15 mouse cellular contexts compared by ENCODE assay signal in the genomic region with DNA sequence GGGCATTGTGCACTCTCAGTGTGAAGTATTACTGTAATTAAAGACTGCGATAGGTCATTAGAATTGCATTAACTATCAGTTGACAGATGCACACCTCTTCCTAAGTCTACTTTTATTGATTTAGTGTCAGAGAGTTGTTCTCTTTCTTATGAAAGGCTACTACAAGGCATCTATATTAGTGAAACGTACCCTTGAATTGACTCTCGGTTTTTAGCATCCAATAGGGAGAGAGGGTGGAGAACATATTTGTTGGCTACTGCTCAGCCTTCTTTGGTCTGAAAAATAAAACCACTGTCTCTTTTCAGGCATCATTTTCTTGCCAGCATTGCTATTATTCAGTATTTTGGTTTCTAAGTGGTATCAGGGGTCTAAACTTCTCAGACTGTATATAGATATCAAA. TPM values are rescaled to one million over a fixed set of nuclear protein-coding genes. Genes with fewer than 3 reads are reported as not detected.
DNase-seq lines count a peak whose midpoint lies in the region; ATAC-seq and TF ChIP-seq lines count a peak whose summit lies in the region.
"Had no signal": no experiment of that assay in that cellular context is flagged by ENCODE, and none has a peak within 500 bp of the region (broad histone marks: within the 10 kb centered on the region; RNA-seq: fewer than 3 reads in every experiment).

No protein-coding gene starts in this region.

- peak overlapping the region; percentile 59 for H3K4me3 ChIP-seq in cerebellum, adult 2 months (replicated peaks; ENCODE audit: insufficient read depth, low read depth, low read length)
- H3K4me3 ChIP-seq in forebrain, embryonic 11.5 days (ENCODE audit: low read depth, low read length) = peak overlapping the region; percentile 18; the same call in 1 of the 2 replicates
- H3K4me3 ChIP-seq in hindbrain, embryonic 15.5 days = peak overlapping the region; percentile 39
- peak overlapping the region; percentile 73 for H3K4me3 ChIP-seq in midbrain, postnatal 0 days (ENCODE audit: low read depth, low read length)

- WGBS in cerebellum, adult 2 months = 2% methylated on average over 3 of the region's 3 CpGs
- 27% methylated on average over 3 of the region's 3 CpGs for WGBS in forebrain, embryonic 11.5 days
- 16% methylated on average over 3 of the region's 3 CpGs for WGBS in hindbrain, embryonic 15.5 days
- 17% methylated on average over 3 of the region's 3 CpGs for WGBS in midbrain, postnatal 0 days

- no peak overlapping the region for H3K9ac ChIP-seq in forebrain, embryonic 11.5 days (ENCODE audit: low read length)
- H3K9ac ChIP-seq in hindbrain, embryonic 15.5 days = peak overlapping the region; percentile 4; the same call in 1 of the 2 replicates
- H3K9ac ChIP-seq in midbrain, postnatal 0 days (replicated peaks; ENCODE audit: low read length, poor library complexity, severe bottlenecking) = peak overlapping the region; percentile 9; the same call in 1 of the 2 replicates

- no peaks in the 10 kb centered on the region for H3K9me3 ChIP-seq in forebrain, embryonic 11.5 days (ENCODE audit: control insufficient read depth, low read length)
- H3K9me3 ChIP-seq in hindbrain, embryonic 15.5 days = no peaks in the 10 kb centered on the region
- H3K9me3 ChIP-seq in midbrain, postnatal 0 days (ENCODE audit: low read length) = no peaks in the 10 kb centered on the region

- no peak for TF ChIP-seq POLR2A in cerebellum, adult 2 months (IDR thresholded peaks at IDR 0.05; ENCODE audit: borderline replicate concordance, insufficient read depth, low read length)

- TF ChIP-seq CTCF in cerebellum, adult 2 months (IDR thresholded peaks at IDR 0.05; ENCODE audit: borderline replicate concordance, insufficient read depth, low read depth, low read length) = no peak
- no peak for TF ChIP-seq CTCF in midbrain, postnatal 0 days (IDR thresholded peaks at IDR 0.05)

- peaks cover 3% of the 10 kb centered on the region; the same call in 1 of the 2 replicates for H3K4me1 ChIP-seq in cerebellum, adult 2 months (ENCODE audit: control insufficient read depth, insufficient read depth, low read length)
- peaks cover 2% of the 10 kb centered on the region; the same call in 1 of the 2 replicates for H3K4me1 ChIP-seq in forebrain, embryonic 11.5 days (replicated peaks; ENCODE audit: control insufficient read depth, insufficient read depth, low read length)
- H3K4me1 ChIP-seq in hindbrain, embryonic 15.5 days (replicated peaks) = peaks cover 12% of the 10 kb centered on the region
- no peaks in the 10 kb centered on the region for H3K4me1 ChIP-seq in midbrain, postnatal 0 days (ENCODE audit: insufficient read depth, low read length)

- intact Hi-C loops in heart, postnatal 25 days (cut with DNase I) = no loop called here

- no peak for ATAC-seq in forebrain, embryonic 11.5 days (replicated peaks; ENCODE audit: low FRiP score)
- no peak for ATAC-seq in hindbrain, embryonic 15.5 days (ENCODE audit: low FRiP score, low read depth)
- no peak for ATAC-seq in midbrain, postnatal 0 days (ENCODE audit: low FRiP score)
- ATAC-seq: activated CD4-positive, CD25-positive, alpha-beta regulatory T cell, adult 4 months had no signal

- no peaks in the 10 kb centered on the region for H3K36me3 ChIP-seq in forebrain, embryonic 11.5 days (ENCODE audit: control insufficient read depth, insufficient read depth, low read length)
- no peaks in the 10 kb centered on the region for H3K36me3 ChIP-seq in hindbrain, embryonic 15.5 days
- no peaks in the 10 kb centered on the region for H3K36me3 ChIP-seq in midbrain, postnatal 0 days (ENCODE audit: insufficient read depth, low read length)

- H3K27ac ChIP-seq in cerebellum, adult 2 months (ENCODE audit: insufficient read depth, low read length) = no peak overlapping the region
- no peak overlapping the region for H3K27ac ChIP-seq in forebrain, embryonic 11.5 days (ENCODE audit: low read depth, low read length)
- H3K27ac ChIP-seq in hindbrain, embryonic 15.5 days (replicated peaks) = peak overlapping the region; percentile 69
- H3K27ac ChIP-seq in midbrain, postnatal 0 days (ENCODE audit: low read depth, low read length) = 0 out of 2 replicates have a peak overlapping the region, but pooled peaks have one; percentile 2

- no peaks in the 10 kb centered on the region for H3K27me3 ChIP-seq in cerebellum, adult 2 months (ENCODE audit: control insufficient read depth, insufficient read depth, low read length)
- H3K27me3 ChIP-seq in forebrain, embryonic 11.5 days (ENCODE audit: control insufficient read depth, insufficient read depth, low read length) = no peaks in the 10 kb centered on the region
- no peaks in the 10 kb centered on the region for H3K27me3 ChIP-seq in hindbrain, embryonic 15.5 days
- H3K27me3 ChIP-seq in midbrain, postnatal 0 days (ENCODE audit: insufficient read depth, low read length) = no peaks in the 10 kb centered on the region
- H3K27me3 ChIP-seq: CH12.LX had no signal

- DNase-seq in cerebellum, adult 2 months = peak in 1 of 2 experiments; percentile 58
- no peak for DNase-seq in cerebellum, adult 18-20 months
- no peak for DNase-seq in forebrain, embryonic 11.5 days (ENCODE audit: low spot score)
- DNase-seq in midbrain, postnatal 0 days (ENCODE audit: low spot score) = peak; percentile 14
- DNase-seq in frontal cortex, postnatal 10 days (ENCODE audit: low spot score in 2 of 2) = no peak
- DNase-seq in adipocyte (ENCODE audit: low spot score) = no peak
- DNase-seq in heart, postnatal 25 days (ENCODE audit: low spot score) = no peak
- DNase-seq: thymus, adult 2 months had no signal

- H3K4me2 ChIP-seq in forebrain, embryonic 11.5 days (ENCODE audit: low read depth, low read length, severe bottlenecking) = peak overlapping the region; percentile 8; the same call in 1 of the 2 replicates
- peak overlapping the region; percentile 43 for H3K4me2 ChIP-seq in hindbrain, embryonic 15.5 days
- peak overlapping the region; percentile 44 for H3K4me2 ChIP-seq in midbrain, postnatal 0 days (ENCODE audit: low read depth, low read length, poor library complexity, severe bottlenecking)
- H3K4me2 ChIP-seq: liver, embryonic 11.5 days had no signal

RNA-seq across cellular contexts. Expression of a gene that starts 2.5 kb away (rescaled TPM):
- polyA plus RNA-seq in cerebellum, adult 2 months (2012; rRNA removed) = 20.7 and 24.7 TPM in 2 replicates
- 9.6 and 9.8 TPM in 2 replicates for polyA plus RNA-seq in forebrain, embryonic 11.5 days (2014; fragmentation: Nextera tagmentation; extraction: Ambion mirVana)
- 18.3 and 21.1 TPM in 2 replicates for polyA plus RNA-seq in hindbrain, embryonic 15.5 days (2015; fragmentation: Nextera tagmentation; extraction: Ambion mirVana)
- 37.7 and 40.1 TPM in 2 replicates for total RNA-seq in midbrain, postnatal 0 days (2014; rRNA removed)
- polyA plus RNA-seq in midbrain, postnatal 0 days (2015; fragmentation: Nextera tagmentation; extraction: Ambion mirVana) = 17.6 and 22.0 TPM in 2 replicates
- total RNA-seq in heart, postnatal 25 days (2021) = not detected
- total RNA-seq: CH12.LX had no signal
- polyA plus RNA-seq: activated CD4-positive, CD25-positive, alpha-beta regulatory T cell, adult 4 months; gonadal fat pad, adult 2 months; heart, embryonic 14.5 days; lung, embryonic 16.5 days; thymus, adult 2 months had no signal

Comparison
In these comparisons a context has a peak if more than half of its experiments do, and no peak if none do; other contexts are left out.
1. H3K27ac ChIP-seq: peak in hindbrain, embryonic 15.5 days (single experiment) and midbrain, postnatal 0 days (single experiment); none in cerebellum, adult 2 months (single experiment) and forebrain, embryonic 11.5 days (single experiment).
2. H3K4me3 ChIP-seq: peak in every context shown above with its lines; median percentile 73 in midbrain, postnatal 0 days; 59 in cerebellum, adult 2 months; 39 in hindbrain, embryonic 15.5 days; 18 in forebrain, embryonic 11.5 days.
3. Peak in every context shown above with its lines, with median percentiles within 50 percentile points of each other: H3K4me2 ChIP-seq.